13 mouse cellular contexts compared by ENCODE assay signal in the genomic region with DNA sequence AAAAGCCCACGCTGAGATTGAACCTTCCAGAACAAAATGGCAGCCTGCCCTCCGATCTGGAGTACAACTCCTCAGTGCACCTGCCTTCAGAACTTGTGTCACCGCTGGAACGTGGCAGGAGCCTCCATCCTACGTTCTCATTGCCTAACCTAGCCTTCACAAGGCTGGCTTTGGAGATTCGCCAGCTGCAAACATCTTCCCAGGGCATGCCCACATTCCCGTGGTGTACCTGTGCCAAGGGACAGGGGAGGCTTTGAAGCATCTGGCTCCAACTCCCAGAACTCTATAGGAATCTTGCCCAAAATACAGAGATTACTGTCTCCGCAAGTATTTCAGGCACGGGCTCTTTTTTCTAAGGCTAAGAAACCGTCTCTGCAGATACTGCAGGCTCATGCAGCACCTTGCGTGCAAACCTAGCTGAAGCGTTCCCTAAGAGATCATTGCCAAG.
DNase-seq lines count a peak whose midpoint lies in the region; ATAC-seq and TF ChIP-seq lines count a peak whose summit lies in the region.
"Had no signal": no experiment of that assay in that cellular context is flagged by ENCODE, and none has a peak within 500 bp of the region (broad histone marks: within the 10 kb centered on the region; RNA-seq: fewer than 3 reads in every experiment).

No protein-coding gene starts in this region.

- ATAC-seq in frontal cortex, adult (ENCODE audit: low TSS enrichment), result peak; percentile 80
- no peak for ATAC-seq in liver, postnatal 0 days

- no peak overlapping the region for H3K4me3 ChIP-seq in liver, postnatal 0 days (ENCODE audit: low read depth, low read length)
- H3K4me3 ChIP-seq: heart, embryonic 15.5 days; midbrain, embryonic 12.5 days had no signal

- H3K9me3 ChIP-seq in liver, postnatal 0 days (ENCODE audit: low read length), result no peaks in the 10 kb centered on the region
- H3K9me3 ChIP-seq: heart, embryonic 15.5 days; midbrain, embryonic 12.5 days had no signal

- no peaks in the 10 kb centered on the region for H3K36me3 ChIP-seq in liver, postnatal 0 days (replicated peaks; ENCODE audit: insufficient read depth, low read length)
- H3K36me3 ChIP-seq: heart, embryonic 15.5 days; midbrain, embryonic 12.5 days had no signal

- no peak for TF ChIP-seq CTCF in liver, postnatal 0 days (IDR thresholded peaks at IDR 0.05; ENCODE audit: low read depth)

- H3K27me3 ChIP-seq in liver, postnatal 0 days (ENCODE audit: insufficient read depth, low read length), result no peaks in the 10 kb centered on the region
- H3K27me3 ChIP-seq: heart, embryonic 15.5 days; midbrain, embryonic 12.5 days had no signal

- no peak overlapping the region for H3K4me2 ChIP-seq in liver, postnatal 0 days (ENCODE audit: low read depth, low read length)
- H3K4me2 ChIP-seq: heart, embryonic 15.5 days; hindbrain, embryonic 14.5 days; midbrain, embryonic 12.5 days had no signal

- H3K27ac ChIP-seq in liver, postnatal 0 days (ENCODE audit: low read depth), result no peak overlapping the region
- H3K27ac ChIP-seq: heart, embryonic 15.5 days; hindbrain, embryonic 14.5 days; midbrain, embryonic 12.5 days had no signal

- DNase-seq in frontal cortex, postnatal 14 days (ENCODE audit: low spot score in 2 of 2), result no peak
- peak; percentile 64 for DNase-seq in layer of hippocampus, adult 9-11 months
- DNase-seq in layer of hippocampus, adult 9-10 months (ENCODE audit: low spot score), result no peak
- DNase-seq in fat pad, adult 2 months (ENCODE audit: extremely low read depth, low read depth, low spot score), result peak; percentile 83
- peak; percentile 43 to 49 for DNase-seq in right cerebral cortex, adult 2 months (ENCODE audit: low spot score in 2 of 2)
- no peak for DNase-seq in liver, postnatal 0 days
- no peak for DNase-seq in kidney, postnatal 14 days
- DNase-seq: gastrocnemius, postnatal 14 days; kidney, adult 2 months had no signal

- H3K9ac ChIP-seq in liver, postnatal 0 days (replicated peaks), result no peak overlapping the region
- H3K9ac ChIP-seq: heart, embryonic 15.5 days; hindbrain, embryonic 14.5 days; midbrain, embryonic 12.5 days had no signal

- H3K4me1 ChIP-seq in liver, postnatal 0 days (ENCODE audit: insufficient read depth), result no peaks in the 10 kb centered on the region; the same call in 1 of the 2 replicates
- H3K4me1 ChIP-seq: midbrain, embryonic 12.5 days had no signal

- no peak for TF ChIP-seq EP300 in liver, postnatal 0 days (IDR thresholded peaks at IDR 0.05; ENCODE audit: low read depth)

- 74% methylated on average over 12 of the region's 12 CpGs for WGBS in liver, postnatal 0 days (ENCODE audit: insufficient replicate concordance)

Comparison
In these comparisons a context has a peak if more than half of its experiments do, and no peak if none do; other contexts are left out.
1. DNase-seq: peak in layer of hippocampus, adult 9-11 months (single experiment), fat pad, adult 2 months (single experiment) and right cerebral cortex, adult 2 months (2 of 2); none in frontal cortex, postnatal 14 days (0 of 2), layer of hippocampus, adult 9-10 months (single experiment), liver, postnatal 0 days (single experiment) and kidney, postnatal 14 days (single experiment).